Mouse (Mus musculus) right cerebral cortex, adult 2 months (tissue): Measurements from ENCODE around the gene Sugp2.
A peak's percentile ranks its signal among the peaks of the same experiment; 100 is the strongest.
"Not testable (repeated sequence)": the region's sequence is repeated elsewhere in the genome, so short reads cannot be mapped to it uniquely, and the experiment has no call there.

Experiments
- DNase-seq, 2 experiments: peaks; one replicate each; pipeline ENCODE4 v3.0.0; 2021 to 2022; ENCODE audit warnings: low spot score in 2 of 2

Sugp2 gene

GRCm38 (mm10) chr8:70234080-70234780 is at the start of gene Sugp2, which contains the start of gene Armc6:
Gene Sugp2 (plus strand): TSS chr8:70234226.
Gene Armc6 (minus strand): TSS chr8:70234466.
- DNase-seq = peak; percentile 93 to 96

GRCm38 (mm10) chr8:70188707-70189106 is 45.3 kb upstream of the Sugp2 start:
- no peak for DNase-seq

- no peak for DNase-seq
These were observed 40.8 kb upstream of the Sugp2 start for GRCm38 (mm10) chr8:70193238-70193637.

GRCm38 (mm10) chr8:70194191-70194590 is 39.8 kb upstream of the Sugp2 start:
- DNase-seq = no peak

- no peak for DNase-seq
These were observed 38.3 kb upstream of the Sugp2 start for GRCm38 (mm10) chr8:70195762-70196161.

- no peak for DNase-seq
These were observed 36.4 kb upstream of the Sugp2 start for GRCm38 (mm10) chr8:70197603-70198002.

- DNase-seq = peak; percentile 48 to 54
These were observed 33.8 kb upstream of the Sugp2 start for GRCm38 (mm10) chr8:70200098-70200681.

- no peak for DNase-seq
These were observed 32.6 kb upstream of the Sugp2 start for GRCm38 (mm10) chr8:70201417-70201816.

GRCm38 (mm10) chr8:70203072-70203471 is 31.0 kb upstream of the Sugp2 start:
- DNase-seq = no peak

GRCm38 (mm10) chr8:70204757-70205156 is 29.3 kb upstream of the Sugp2 start:
- DNase-seq = no peak

GRCm38 (mm10) chr8:70208130-70208529 is 25.9 kb upstream of the Sugp2 start:
- no peak for DNase-seq

- peak; percentile 41 to 53 for DNase-seq
These were observed 23.5 kb upstream of the Sugp2 start for GRCm38 (mm10) chr8:70210538-70210937.

GRCm38 (mm10) chr8:70211275-70211674 is 22.8 kb upstream of the Sugp2 start:
- no peak for DNase-seq

- DNase-seq = peak; percentile 43 to 53
These were observed 22.3 kb upstream of the Sugp2 start for GRCm38 (mm10) chr8:70211726-70212111.

GRCm38 (mm10) chr8:70212112-70213055 is 21.6 kb upstream of the Sugp2 start, which contains the start of gene Slc25a42:
Gene Slc25a42 (minus strand): TSS chr8:70212305.
- peak; percentile 98 to 99 for DNase-seq

- DNase-seq = no peak
These were observed 19.6 kb upstream of the Sugp2 start for GRCm38 (mm10) chr8:70214411-70214810.

GRCm38 (mm10) chr8:70215092-70215491 is 18.9 kb upstream of the Sugp2 start:
- no peak for DNase-seq

GRCm38 (mm10) chr8:70216161-70216560 is 17.9 kb upstream of the Sugp2 start:
- DNase-seq = not testable (repeated sequence)

GRCm38 (mm10) chr8:70216566-70216965 is 17.5 kb upstream of the Sugp2 start:
- DNase-seq = peak; percentile 56 to 68

GRCm38 (mm10) chr8:70217441-70217840 is 16.6 kb upstream of the Sugp2 start:
- no peak for DNase-seq

GRCm38 (mm10) chr8:70219107-70219684 is 14.8 kb upstream of the Sugp2 start:
- DNase-seq = no peak
